Comparison of ENCODE assay signal across 11 mouse cellular contexts in genomic region chr15:97517926-97518325, GRCm38 (mm10).
DNase-seq lines count a peak whose midpoint lies in the region; ATAC-seq lines count a peak whose summit lies in the region.
"Had no signal": no experiment of that assay in that cellular context is flagged by ENCODE, and none has a peak within 500 bp of the region (broad histone marks: within the 10 kb centered on the region; RNA-seq: fewer than 3 reads in every experiment).

No protein-coding gene starts in this region.

- no peaks in the 10 kb centered on the region for H3K27me3 ChIP-seq in midbrain, embryonic 14.5 days (ENCODE audit: control insufficient read depth, insufficient read depth, low read length)
- H3K27me3 ChIP-seq: CH12.LX had no signal

- H3K4me2 ChIP-seq in midbrain, embryonic 14.5 days (ENCODE audit: low read length) = no peak overlapping the region

- peak; percentile 29 for DNase-seq in kidney, postnatal 10 days
- DNase-seq in kidney, adult 9 months = no peak
- DNase-seq in adrenal gland, postnatal 10 days = peak; percentile 53
- peak; percentile 14 for DNase-seq in embryo, embryonic 11.5 days (ENCODE audit: low read depth, low spot score)
- peak; percentile 37 for DNase-seq in midbrain, embryonic 14.5 days
- no peak for DNase-seq in layer of hippocampus, postnatal 25 days (ENCODE audit: extremely low spot score in 1 of 2, low spot score in 1 of 2)
- DNase-seq in left cerebral cortex, adult 11 months (ENCODE audit: low spot score) = no peak

- WGBS in midbrain, embryonic 14.5 days = 44% methylated on average over 10 of the region's 10 CpGs

- no peaks in the 10 kb centered on the region for H3K36me3 ChIP-seq in midbrain, embryonic 14.5 days (ENCODE audit: control insufficient read depth, insufficient read depth, low read length)
- H3K36me3 ChIP-seq: heart, embryonic 10.5 days had no signal

- peak overlapping the region; percentile 16; the same call in 1 of the 2 replicates for H3K27ac ChIP-seq in midbrain, embryonic 14.5 days (replicated peaks; ENCODE audit: low read depth, low read length)
- H3K27ac ChIP-seq: heart, embryonic 10.5 days had no signal

- no peak overlapping the region for H3K4me3 ChIP-seq in midbrain, embryonic 14.5 days (replicated peaks; ENCODE audit: low read depth, low read length)
- H3K4me3 ChIP-seq: heart, embryonic 10.5 days had no signal

- H3K9ac ChIP-seq in midbrain, embryonic 14.5 days (replicated peaks; ENCODE audit: low read length) = no peak overlapping the region

- no peaks in the 10 kb centered on the region for H3K9me3 ChIP-seq in midbrain, embryonic 14.5 days (ENCODE audit: control insufficient read depth, low read length)
- H3K9me3 ChIP-seq: heart, embryonic 10.5 days had no signal

- ATAC-seq in midbrain, embryonic 14.5 days (ENCODE audit: low FRiP score, low TSS enrichment) = no peak
- ATAC-seq in activated CD4-positive, CD25-positive, alpha-beta regulatory T cell, adult 4 months = no peak
- ATAC-seq: lung, postnatal 0 days had no signal

- H3K4me1 ChIP-seq in midbrain, embryonic 14.5 days (ENCODE audit: control insufficient read depth, insufficient read depth, low read length) = no peaks in the 10 kb centered on the region
- H3K4me1 ChIP-seq: heart, embryonic 10.5 days had no signal

Comparison
In these comparisons a context has a peak if more than half of its experiments do, and no peak if none do; other contexts are left out.
1. DNase-seq: peak in kidney, postnatal 10 days (single experiment), adrenal gland, postnatal 10 days (single experiment), embryo, embryonic 11.5 days (single experiment) and midbrain, embryonic 14.5 days (single experiment); none in kidney, adult 9 months (single experiment), layer of hippocampus, postnatal 25 days (0 of 2) and left cerebral cortex, adult 11 months (single experiment).